Mouse (Mus musculus) kidney, postnatal 0 days (tissue): ENCODE measurements around the gene Rara. TPM values are rescaled to one million over a fixed set of nuclear protein-coding genes. Genes with fewer than 3 reads are reported as not detected.

Experiments used
- ATAC-seq: fragments of 200-750 bp; cut with Nextera tagmentation; replicated peaks from 2 replicates; pipeline ENCODE4 v1.8.0; 2017; ENCODE audit warnings: low read depth, moderate number of reproducible peaks, moderate TSS enrichment, moderate library complexity; ENCODE audit not compliant: low FRiP score
- DNase-seq: peaks from one replicate; pipeline ENCODE4 v3.0.0-alpha.2; 2016; ENCODE audit warnings: low spot score
- H3K27ac ChIP-seq: fragments of 300-500 bp; sonication (generic); 2 replicates; pipeline ENCODE4 v1.5.1; 2014; ENCODE audit warnings: mild to moderate bottlenecking
- H3K27me3 ChIP-seq: fragments of 300-500 bp; sonication (generic); 2 replicates; pipeline ENCODE4 v1.6.1; 2014; ENCODE audit warnings: low read length, mixed read lengths; ENCODE audit not compliant: insufficient read depth
- H3K36me3 ChIP-seq: fragments of 300-500 bp; sonication (generic); 2 replicates; pipeline ENCODE4 v1.6.1; 2014; ENCODE audit warnings: low read length, mixed read lengths; ENCODE audit not compliant: insufficient read depth
- H3K4me1 ChIP-seq: fragments of 300-500 bp; sonication (generic); replicated peaks from 2 replicates; pipeline ENCODE4 v1.6.1; 2014; ENCODE audit warnings: antibody characterized with exemption, low read length, mixed read lengths; ENCODE audit not compliant: insufficient read depth
- H3K4me2 ChIP-seq: fragments of 300-500 bp; sonication (generic); 2 replicates; pipeline ENCODE4 v1.6.1; 2014; ENCODE audit warnings: mild to moderate bottlenecking, low read length, moderate library complexity, mixed read lengths
- H3K4me3 ChIP-seq: fragments of 300-500 bp; sonication (generic); replicated peaks from 2 replicates; pipeline ENCODE4 v1.5.1; 2014; ENCODE audit warnings: low read depth, low read length
- H3K9ac ChIP-seq: fragments of 300-500 bp; sonication (generic); 2 replicates; pipeline ENCODE4 v1.6.1; 2014; ENCODE audit warnings: low read depth, low read length
- H3K9me3 ChIP-seq: fragments of 300-500 bp; sonication (generic); replicated peaks from 2 replicates; pipeline ENCODE4 v1.6.1; 2016; ENCODE audit warnings: low read length, inconsistent platforms, mixed read lengths
- CTCF ChIP-seq: IDR thresholded peaks from 2 replicates; pipeline ENCODE4 v1.5.1; 2016; ENCODE audit warnings: antibody characterized with exemption, low read depth, mild to moderate bottlenecking, moderate library complexity
- WGBS: fragments of 180-500 bp; shearing (Covaris S2); extraction: QIAGEN DNeasy Blood & Tissue Kit; methylation state at CpG from one replicate; pipeline ENCODE4 v1.1.7; 2014; 5-methylcytosine and 5-hydroxymethylcytosine counted together
- polyA plus RNA-seq: library from polyadenylated mRNA; unstranded; fragments of >200 nt; fragmentation: Nextera tagmentation; extraction: Ambion mirVana; gene quantifications from 2 replicates; pipeline ENCODE4 v1.2.1, GENCODE M21; 2015

The Rara gene
- 25.7 and 26.3 TPM in 2 replicates for polyA plus RNA-seq

GRCm38 (mm10) chr11:98927438-98928076 lies at the start of gene Rara:
Gene Rara (plus strand): TSS chr11:98927818.
- Histone ChIP-seq H3K4me3 (peak within 1 kb of the TSS; percentile 57), H3K9ac (peak within 1 kb of the TSS; percentile 67), H3K4me1 (peaks cover 73% of the 10 kb centered on the region), H3K27ac (peak within 1 kb of the TSS; percentile 86), H3K4me2 (peak within 1 kb of the TSS; percentile 84), H3K27me3 (no peaks in the 10 kb centered on the region), H3K36me3 (no peaks in the 10 kb centered on the region), H3K9me3 (no peaks in the 10 kb centered on the region)
- TF ChIP-seq CTCF: no peak
- DNase-seq (no peak), ATAC-seq (no peak)
- WGBS: 12% methylated on average over 21 of the region's 21 CpGs

GRCm38 (mm10) chr11:98887703-98888102 lies 39.9 kb upstream of the Rara start:
- Histone ChIP-seq H3K27me3 (no peaks in the 10 kb centered on the region), H3K27ac (no peak overlapping the region), H3K36me3 (peaks cover 49% of the 10 kb centered on the region), H3K4me3 (no peak overlapping the region), H3K9ac (no peak overlapping the region), H3K4me1 (no peaks in the 10 kb centered on the region), H3K9me3 (no peaks in the 10 kb centered on the region), H3K4me2 (no peak overlapping the region)
- DNase-seq (no peak), ATAC-seq (no peak)
- no peak for TF ChIP-seq CTCF
- WGBS: 98% methylated on average over 3 of the region's 3 CpGs

GRCm38 (mm10) chr11:98889077-98889476 lies 38.5 kb upstream of the Rara start:
- no peaks in the 10 kb centered on the region for H3K9me3 ChIP-seq
- H3K27ac ChIP-seq: no peak overlapping the region
- H3K4me1 ChIP-seq: no peaks in the 10 kb centered on the region
- no peaks in the 10 kb centered on the region for H3K27me3 ChIP-seq
- ATAC-seq (no peak), DNase-seq (no peak)
- 93% methylated on average over 4 of the region's 4 CpGs for WGBS
- no peak for TF ChIP-seq CTCF
- H3K36me3 ChIP-seq: peaks cover 62% of the 10 kb centered on the region
- no peak overlapping the region for H3K4me2 ChIP-seq
- no peak overlapping the region for H3K4me3 ChIP-seq
- H3K9ac ChIP-seq: no peak overlapping the region

GRCm38 (mm10) chr11:98889977-98890376 lies 37.6 kb upstream of the Rara start:
- H3K4me2 ChIP-seq: no peak overlapping the region
- no peaks in the 10 kb centered on the region for H3K4me1 ChIP-seq
- no peak overlapping the region for H3K9ac ChIP-seq
- no peak for TF ChIP-seq CTCF
- no peaks in the 10 kb centered on the region for H3K9me3 ChIP-seq
- ATAC-seq (no peak), DNase-seq (no peak)
- H3K4me3 ChIP-seq: no peak overlapping the region
- H3K27me3 ChIP-seq: no peaks in the 10 kb centered on the region
- 97% methylated on average over 5 of the region's 5 CpGs for WGBS
- H3K27ac ChIP-seq: no peak overlapping the region
- H3K36me3 ChIP-seq: peaks cover 66% of the 10 kb centered on the region

- no peak overlapping the region for H3K27ac ChIP-seq
- H3K9me3 ChIP-seq: no peaks in the 10 kb centered on the region
- no peak overlapping the region for H3K9ac ChIP-seq
- H3K4me1 ChIP-seq: no peaks in the 10 kb centered on the region
- no peak overlapping the region for H3K4me2 ChIP-seq
- no peak for TF ChIP-seq CTCF
- DNase-seq: no peak
- no peak overlapping the region for H3K4me3 ChIP-seq
- ATAC-seq: no peak
- 60% methylated on average over 5 of the region's 5 CpGs for WGBS
- no peaks in the 10 kb centered on the region for H3K27me3 ChIP-seq
- peaks cover 68% of the 10 kb centered on the region for H3K36me3 ChIP-seq
Observed at GRCm38 (mm10) chr11:98892426-98892825, 35.2 kb upstream of the Rara start.

- H3K9ac ChIP-seq: no peak overlapping the region
- no peaks in the 10 kb centered on the region for H3K27me3 ChIP-seq
- no peak for DNase-seq
- peaks cover 53% of the 10 kb centered on the region for H3K36me3 ChIP-seq
- no peak overlapping the region for H3K4me2 ChIP-seq
- peaks cover 13% of the 10 kb centered on the region for H3K4me1 ChIP-seq
- no peak overlapping the region for H3K27ac ChIP-seq
- H3K9me3 ChIP-seq: no peaks in the 10 kb centered on the region
- ATAC-seq: no peak
- 72% methylated on average over 12 of the region's 12 CpGs for WGBS
- no peak overlapping the region for H3K4me3 ChIP-seq
- no peak for TF ChIP-seq CTCF
Observed at GRCm38 (mm10) chr11:98900529-98901125, 27.0 kb upstream of the Rara start.
